Mouse (Mus musculus): ENCODE results near the gene Gal3st3.
"Not testable (repeated sequence)": the region's sequence is repeated elsewhere in the genome, so short reads cannot be mapped to it uniquely, and the experiment has no call there.

Gal3st3 gene

GRCm38 (mm10) chr19:5309025-5309424 is 10.9 kb downstream of the Gal3st3 start:
- no peak for DNase-seq

DNA sequence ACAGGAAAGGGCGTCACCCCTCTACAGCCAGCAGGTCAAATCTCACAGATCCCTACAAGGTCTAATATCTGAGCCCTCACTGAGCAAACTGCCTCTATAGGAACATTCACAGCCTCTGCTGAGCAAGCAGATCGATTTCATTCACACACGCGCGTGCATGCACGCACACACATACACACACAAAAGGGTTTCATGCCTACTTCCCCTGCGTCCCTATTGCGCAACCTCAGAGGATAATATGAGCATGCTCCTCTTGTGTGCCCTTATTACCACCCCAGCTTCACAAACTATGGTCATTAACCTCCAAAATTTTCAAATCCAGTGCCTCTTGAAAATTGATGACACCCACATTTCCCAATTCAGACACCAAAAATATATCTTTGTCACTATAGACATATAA is 15.1 kb downstream of the Gal3st3 start:
- no peak for DNase-seq

- DNase-seq, result peak; percentile 61 to 64
Measured at GRCm38 (mm10) chr19:5323801-5324200, 25.7 kb downstream of the Gal3st3 start.

GRCm38 (mm10) chr19:5327970-5328369 is 29.8 kb downstream of the Gal3st3 start:
- DNase-seq, result peak; percentile 17 to 36

DNA sequence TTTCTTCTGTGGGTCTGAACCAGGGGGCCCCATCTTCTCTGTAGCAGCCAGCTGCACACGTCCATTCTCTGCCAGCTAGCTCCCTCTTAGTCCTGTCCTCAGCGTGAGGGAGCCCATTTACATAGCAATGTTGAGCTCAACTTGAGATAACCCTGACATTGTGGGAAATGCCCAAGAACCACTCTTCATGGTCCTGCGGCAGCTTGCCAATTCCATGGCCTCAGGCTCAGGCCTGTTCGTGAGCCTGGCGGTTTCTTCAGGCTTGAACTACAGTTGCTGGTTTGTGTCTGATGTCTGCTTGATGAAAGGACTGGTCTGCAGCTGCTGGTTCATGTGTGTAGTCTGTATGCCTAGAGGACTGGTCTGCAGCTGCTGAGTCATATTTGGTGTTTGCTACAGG is 36.6 kb downstream of the Gal3st3 start:
- DNase-seq, result no peak

GRCm38 (mm10) chr19:5335441-5335840 is 37.3 kb downstream of the Gal3st3 start, which contains the start of gene Catsper1:
Gene Catsper1, plus strand, starts transcription at chr19:5335741.
- no peak for DNase-seq

- peak; percentile 62 to 87 for DNase-seq
Measured at GRCm38 (mm10) chr19:5337975-5338374, 39.8 kb downstream of the Gal3st3 start.

GRCm38 (mm10) chr19:5341360-5341759 is 43.2 kb downstream of the Gal3st3 start:
- DNase-seq, result no peak

- DNase-seq, result no peak
Measured at GRCm38 (mm10) chr19:5345297-5346131, 47.4 kb downstream of the Gal3st3 start.

GRCm38 (mm10) chr19:5348064-5348463 is 49.9 kb downstream of the Gal3st3 start:
- no peak for DNase-seq

DNA sequence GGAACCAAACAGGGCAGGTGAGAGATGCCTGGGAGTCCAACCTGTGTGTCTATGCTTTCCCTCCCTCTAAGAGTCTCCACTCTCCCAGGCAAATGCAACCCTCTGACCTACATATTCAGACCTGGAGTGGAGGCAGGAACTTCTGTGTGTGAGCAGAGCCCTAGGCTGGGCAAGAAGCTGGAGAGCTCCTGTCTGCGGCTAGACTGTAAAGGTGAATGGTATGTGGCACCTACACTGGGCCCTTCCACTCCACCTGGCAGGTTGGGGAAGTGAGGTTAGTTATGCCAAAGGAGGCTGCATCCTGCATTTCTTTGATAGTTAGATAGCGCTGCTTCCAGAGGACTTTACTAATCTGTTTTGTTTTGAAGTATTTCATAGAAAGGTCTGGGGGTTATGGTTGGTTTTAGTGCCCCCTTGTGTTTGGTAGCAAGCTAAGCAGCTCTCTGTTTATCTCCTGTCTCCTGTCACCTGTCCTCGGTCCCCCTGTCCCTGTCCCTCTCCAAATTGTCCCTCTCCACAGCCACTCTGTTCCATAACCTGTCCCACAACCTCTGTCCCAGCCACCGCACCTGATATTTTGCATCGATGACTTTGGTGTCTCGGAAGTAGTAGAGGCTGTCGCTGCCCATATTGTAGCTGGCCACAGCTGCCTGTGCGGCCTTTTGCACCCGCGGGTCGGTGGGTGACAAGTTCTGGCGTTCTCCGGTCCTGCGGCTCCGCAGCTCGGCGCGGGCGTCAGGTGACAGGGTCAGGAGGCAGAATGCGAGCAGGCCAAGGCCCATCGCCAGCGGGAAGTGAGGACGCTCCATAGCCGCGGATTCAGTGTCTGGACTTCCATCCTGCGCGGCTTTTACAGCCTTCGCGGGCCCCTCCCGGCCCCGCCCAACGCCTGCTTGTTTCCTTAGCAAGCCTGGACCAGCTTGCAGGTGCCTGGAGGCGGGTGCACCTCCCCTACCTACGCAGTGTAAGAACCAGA is 50.7 kb downstream of the Gal3st3 start:
- DNase-seq, result no peak

- not testable (repeated sequence) for DNase-seq
Measured at GRCm38 (mm10) chr19:5349502-5349873, 51.4 kb downstream of the Gal3st3 start, which contains the start of gene Cst6. Gene Cst6, minus strand, starts transcription at chr19:5349574.

- DNase-seq, result no peak
Measured at GRCm38 (mm10) chr19:5353609-5354008, 55.5 kb downstream of the Gal3st3 start.

DNA sequence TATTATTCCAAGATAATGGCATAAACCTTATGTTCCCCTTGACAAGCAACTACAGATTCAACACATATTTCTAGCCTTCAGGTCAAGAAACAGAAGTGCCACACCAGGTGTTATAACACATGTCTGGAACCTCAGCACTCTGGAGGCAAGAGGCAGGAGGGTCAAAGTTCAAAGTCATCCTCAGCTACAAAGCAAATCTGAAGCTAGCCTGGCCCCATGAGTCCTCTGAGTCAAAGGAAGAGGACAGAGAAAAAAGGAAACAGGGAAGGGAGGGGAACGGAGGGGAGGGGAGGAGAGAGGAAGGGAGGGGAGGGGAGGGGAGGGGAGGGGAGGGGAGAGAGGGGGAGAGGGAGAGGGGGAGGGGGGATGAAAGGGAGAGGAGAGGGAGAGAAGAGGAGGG is 57.9 kb downstream of the Gal3st3 start:
- DNase-seq, result no peak

All from kidney, adult 8-10 months (tissue).